Mouse (Mus musculus) liver, adult 2 months (tissue): ENCODE results near the gene Fth1. TPM values are rescaled to one million over a fixed set of nuclear protein-coding genes. Genes with fewer than 3 reads are reported as not detected.

Source experiments
- DNase-seq: peaks from one replicate; pipeline ENCODE4 v3.0.0-alpha.2; 2011; ENCODE audit warnings: low read depth, low spot score; ENCODE audit errors: extremely low read depth
- H3K27ac ChIP-seq: fragments of 200-500 bp; replicated peaks from 2 replicates; pipeline ENCODE4 v1.5.1; 2012; ENCODE audit warnings: low read depth, mild to moderate bottlenecking, control low read depth, inconsistent platforms, low read length; ENCODE audit not compliant: insufficient read depth
- H3K27me3 ChIP-seq: fragments of 200-500 bp; 2 replicates; pipeline ENCODE4 v1.6.1; 2012; ENCODE audit warnings: mild to moderate bottlenecking, moderate library complexity, low read length, inconsistent platforms; ENCODE audit not compliant: control insufficient read depth, insufficient read depth
- H3K36me3 ChIP-seq: fragments of 200-500 bp; 2 replicates; pipeline ENCODE4 v1.6.1; 2012; ENCODE audit warnings: low read length, inconsistent platforms; ENCODE audit not compliant: control insufficient read depth, insufficient read depth
- H3K4me1 ChIP-seq: fragments of 200-500 bp; 2 replicates; pipeline ENCODE4 v1.6.1; 2011; ENCODE audit warnings: low read length; ENCODE audit not compliant: control insufficient read depth, insufficient read depth
- H3K4me3 ChIP-seq: fragments of 200-500 bp; 2 replicates; pipeline ENCODE4 v1.5.1; 2011; ENCODE audit warnings: low read depth, mild to moderate bottlenecking, control low read depth, low read length, moderate library complexity; ENCODE audit not compliant: insufficient read depth
- H3K79me2 ChIP-seq: fragments of 200-500 bp; 2 replicates; pipeline ENCODE4 v1.6.1; 2012; ENCODE audit warnings: inconsistent platforms, mild to moderate bottlenecking, low read length, moderate library complexity; ENCODE audit not compliant: control insufficient read depth, insufficient read depth
- H3K9ac ChIP-seq: fragments of 200-500 bp; 2 replicates; pipeline ENCODE4 v1.6.1; 2012; ENCODE audit warnings: low read depth, mild to moderate bottlenecking, control low read depth, inconsistent platforms, low read length
- CTCF ChIP-seq: fragments of 200-500 bp; IDR thresholded peaks from 2 replicates; pipeline ENCODE4 v1.5.1; 2011; ENCODE audit warnings: low read depth, low read length, control low read depth
- POLR2A ChIP-seq: fragments of 200-500 bp; IDR thresholded peaks from 2 replicates; pipeline ENCODE4 v1.6.1; 2011; ENCODE audit warnings: low read length, control low read depth; ENCODE audit not compliant: insufficient read depth; ENCODE audit errors: extremely low read depth
- WGBS: fragments of 180-500 bp; shearing (Covaris S2); methylation state at CpG from one replicate; pipeline ENCODE4 v1.1.7; 2018; 5-methylcytosine and 5-hydroxymethylcytosine counted together
- polyA plus RNA-seq: library from polyadenylated mRNA; depleted of rRNA; stranded (reverse); fragments of >200 nt; gene quantifications from 2 replicates; pipeline ENCODE4 v1.2.3, GENCODE M21; 2012
- total RNA-seq: library from RNA; depleted of rRNA; stranded (reverse); fragments of >200 nt; gene quantifications from 2 replicates; pipeline ENCODE4 v1.2.3, GENCODE M21; 2014

Fth1 gene
- total and polyA plus RNA-seq, 2 experiments, result 1,154 to 7,340 TPM

DNA sequence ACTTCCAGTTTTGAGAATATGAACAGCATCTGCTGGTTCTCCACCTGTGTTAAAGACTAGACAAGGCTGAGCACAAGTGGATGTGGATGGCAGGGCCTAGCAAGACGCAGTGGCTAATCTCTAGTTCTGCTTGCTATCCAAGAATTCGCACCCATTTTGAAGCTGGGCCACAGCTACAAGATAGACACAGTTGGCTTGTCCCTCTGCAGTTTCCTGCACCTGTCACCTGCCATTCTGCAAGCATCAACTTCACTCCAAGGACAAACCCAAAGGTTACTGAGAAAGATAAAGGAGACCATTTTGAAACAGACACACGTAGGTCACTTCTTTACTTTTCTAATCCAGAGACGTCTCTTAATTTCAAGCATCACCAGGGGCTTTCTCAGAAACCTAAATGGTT lies 1.2 kb downstream of the Fth1 start:
- Histone ChIP-seq H3K4me1 (peaks cover 34% of the 10 kb centered on the region), H3K27me3 (no peaks in the 10 kb centered on the region), H3K36me3 (peaks cover 22% of the 10 kb centered on the region), H3K27ac (peak overlapping the region; percentile 91), H3K4me3 (no peak overlapping the region), H3K9ac (peak overlapping the region; percentile 74; the same call in 1 of the 2 replicates), H3K79me2 (peaks cover 7% of the 10 kb centered on the region; the same call in 1 of the 2 replicates)
- TF ChIP-seq POLR2A (no peak), CTCF (no peak)
- peak; percentile 36 for DNase-seq
- 70% methylated on average over 4 of the region's 4 CpGs for WGBS

DNA sequence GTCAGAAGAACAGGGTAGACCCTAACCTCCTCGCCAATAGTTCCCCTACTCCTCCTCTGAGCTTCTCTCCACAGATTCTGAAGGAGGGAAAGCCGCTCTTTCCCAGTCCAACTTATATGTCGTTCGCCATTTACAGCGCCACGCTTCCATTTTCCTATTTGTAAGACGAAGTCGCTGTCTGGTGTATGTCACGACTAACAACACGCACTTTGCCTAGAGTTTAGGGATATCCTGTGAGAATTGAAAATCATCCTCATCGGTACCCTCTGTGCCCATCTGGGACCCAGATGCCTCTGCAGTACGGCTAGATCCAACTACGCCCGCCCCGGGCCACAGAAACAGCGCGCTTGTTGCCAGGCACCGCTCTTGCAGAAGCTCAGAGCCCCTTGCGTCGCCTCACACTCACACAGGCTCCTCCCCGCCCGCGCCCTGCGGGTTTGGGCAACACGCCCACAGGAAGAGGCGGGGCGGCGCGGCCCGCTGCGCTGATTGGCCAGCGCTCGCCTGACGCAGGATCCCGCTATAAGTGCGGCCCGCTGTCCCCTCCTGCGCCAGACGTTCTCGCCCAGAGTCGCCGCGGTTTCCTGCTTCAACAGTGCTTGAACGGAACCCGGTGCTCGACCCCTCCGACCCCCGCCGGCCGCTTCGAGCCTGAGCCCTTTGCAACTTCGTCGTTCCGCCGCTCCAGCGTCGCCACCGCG lies 1.9 kb downstream of the Fth1 start:
- Histone ChIP-seq H3K27me3 (no peaks in the 10 kb centered on the region), H3K79me2 (peaks cover 7% of the 10 kb centered on the region; the same call in 1 of the 2 replicates), H3K36me3 (peaks cover 22% of the 10 kb centered on the region), H3K27ac (peak overlapping the region; percentile 97), H3K9ac (peak overlapping the region; percentile 99), H3K4me3 (peak overlapping the region; percentile 93), H3K4me1 (peaks cover 31% of the 10 kb centered on the region)
- TF ChIP-seq POLR2A, result peak; percentile 98
- TF ChIP-seq CTCF, result no peak
- DNase-seq, result peak; percentile 85
- WGBS, result 1% methylated on average over 59 of the region's 59 CpGs

DNA sequence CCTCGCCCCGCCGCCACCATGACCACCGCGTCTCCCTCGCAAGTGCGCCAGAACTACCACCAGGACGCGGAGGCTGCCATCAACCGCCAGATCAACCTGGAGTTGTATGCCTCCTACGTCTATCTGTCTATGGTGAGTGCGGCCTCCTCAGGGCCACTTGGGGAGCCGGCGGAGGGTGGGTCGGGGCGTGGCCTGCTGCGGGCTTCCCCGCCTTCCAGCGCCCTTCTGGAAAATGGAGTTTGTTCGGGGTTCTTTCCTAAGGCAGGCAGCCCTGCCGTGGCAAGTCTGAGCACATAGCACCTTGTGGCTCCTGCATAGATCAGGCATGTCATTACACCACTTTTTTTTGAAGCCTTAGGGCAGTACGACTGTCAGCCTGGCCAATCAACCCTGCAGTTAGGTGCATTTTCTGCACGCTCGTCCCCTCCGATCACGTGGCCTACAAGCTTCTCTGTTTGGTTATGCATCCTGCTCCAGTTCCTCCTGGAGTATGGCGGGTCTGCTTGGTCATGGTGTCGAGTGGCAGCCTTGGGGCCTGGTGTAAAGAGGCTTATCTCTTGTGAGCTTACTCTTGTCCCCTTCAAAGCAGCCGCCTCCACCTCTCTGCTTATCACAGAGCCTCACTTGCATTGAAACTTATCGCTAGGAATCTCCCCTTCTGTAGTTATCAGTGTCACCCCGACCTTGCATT lies 2.6 kb downstream of the Fth1 start:
- DNase-seq, result peak; percentile 56
- under 1% methylated on average over 31 of the region's 31 CpGs for WGBS
- no peaks in the 10 kb centered on the region for H3K27me3 ChIP-seq

GRCm38 (mm10) chr19:9984111-9985055 lies 4.0 kb downstream of the Fth1 start:
- Histone ChIP-seq H3K4me3 (peak overlapping the region; percentile 93), H3K9ac (peak overlapping the region; percentile 71), H3K27me3 (no peaks in the 10 kb centered on the region), H3K79me2 (peaks cover 7% of the 10 kb centered on the region; the same call in 1 of the 2 replicates), H3K27ac (peak overlapping the region; percentile 28; the same call in 1 of the 2 replicates), H3K4me1 (peaks cover 16% of the 10 kb centered on the region), H3K36me3 (peaks cover 22% of the 10 kb centered on the region)
- 36% methylated on average over 20 of the region's 20 CpGs for WGBS
- DNase-seq, result peak; percentile 83
- TF ChIP-seq POLR2A (no peak), CTCF (no peak)

More for the DNA sequence above, 2.6 kb downstream of the Fth1 start:
- Histone ChIP-seq H3K79me2 (peaks cover 7% of the 10 kb centered on the region; the same call in 1 of the 2 replicates), H3K4me1 (peaks cover 26% of the 10 kb centered on the region), H3K36me3 (peaks cover 22% of the 10 kb centered on the region), H3K9ac (peak overlapping the region; percentile 99), H3K27ac (peak overlapping the region; percentile 97), H3K4me3 (peak overlapping the region; percentile 93)
- no peak for TF ChIP-seq CTCF
- no peak for TF ChIP-seq POLR2A

GRCm38 (mm10) chr19:9985190-9985899 lies 4.9 kb downstream of the Fth1 start:
- WGBS, result 64% methylated on average over 6 of the region's 6 CpGs
- Histone ChIP-seq H3K4me3 (no peak overlapping the region), H3K36me3 (peaks cover 22% of the 10 kb centered on the region), H3K4me1 (peaks cover 18% of the 10 kb centered on the region), H3K27me3 (no peaks in the 10 kb centered on the region), H3K79me2 (peaks cover 7% of the 10 kb centered on the region; the same call in 1 of the 2 replicates), H3K27ac (no peak overlapping the region), H3K9ac (no peak overlapping the region)
- no peak for TF ChIP-seq CTCF
- no peak for TF ChIP-seq POLR2A
- peak; percentile 60 for DNase-seq
